Mouse (Mus musculus): ENCODE results near the gene Farp2.
"Not testable (repeated sequence)": the region's sequence is repeated elsewhere in the genome, so short reads cannot be mapped to it uniquely, and the experiment has no call there.

DNA sequence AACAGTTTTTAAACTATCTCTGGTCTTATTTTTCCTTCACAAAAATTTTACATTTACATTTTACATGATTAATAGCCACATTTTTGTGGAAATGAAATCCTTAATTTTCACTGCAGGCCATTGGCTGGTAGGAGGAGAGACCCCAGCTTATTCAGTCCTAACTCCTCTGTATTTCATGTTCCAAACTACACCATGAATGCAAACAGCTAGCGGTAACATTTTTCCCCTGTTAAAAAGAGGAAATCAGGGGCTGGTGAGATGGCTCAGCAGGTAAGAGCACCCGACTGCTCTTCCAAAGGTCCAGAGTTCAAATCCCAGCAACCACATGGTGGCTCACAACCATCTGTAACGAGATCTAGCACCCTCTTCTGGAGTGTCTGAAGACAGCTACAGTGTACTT lies 25.6 kb upstream of the Farp2 start:
- TF ChIP-seq CTCF, EP300 (IDR thresholded peaks at IDR 0.05; ENCODE audit: low read depth): not testable (repeated sequence)
